Mouse (Mus musculus): ENCODE results near the gene 1700016C15Rik. TPM values are rescaled to one million over a fixed set of nuclear protein-coding genes. Genes with fewer than 3 reads are reported as not detected.

The 1700016C15Rik gene
- polyA plus RNA-seq, 1 experiment from 2014 or later = not detected

GRCm38 (mm10) chr1:177713635-177714396, 15.8 kb upstream of the 1700016C15Rik start:
- H3K36me3 ChIP-seq (ENCODE audit: control insufficient read depth, insufficient read depth, low read length) = no peaks in the 10 kb centered on the region
- H3K9ac ChIP-seq (replicated peaks; ENCODE audit: low read depth, low read length) = no peak overlapping the region
- no peaks in the 10 kb centered on the region for H3K27me3 ChIP-seq (ENCODE audit: control insufficient read depth, insufficient read depth, low read length)
- no peaks in the 10 kb centered on the region for H3K4me1 ChIP-seq (ENCODE audit: control insufficient read depth, insufficient read depth, low read length)
- H3K27ac ChIP-seq (ENCODE audit: low read depth, low read length) = no peak overlapping the region
- H3K4me2 ChIP-seq (ENCODE audit: low read depth, low read length) = no peak overlapping the region
- no peak for ATAC-seq (ENCODE audit: low read depth)
- 0 out of 2 replicates have a peak, but pooled peaks cover 2% of the 10 kb centered on the region for H3K9me3 ChIP-seq (ENCODE audit: control insufficient read depth, low read length)
- WGBS = 91% methylated on average over 3 of the region's 3 CpGs
- H3K4me3 ChIP-seq (ENCODE audit: low read depth, low read length) = no peak overlapping the region

GRCm38 (mm10) chr1:177714397-177715012, 15.1 kb upstream of the 1700016C15Rik start:
- Histone ChIP-seq H3K27ac (ENCODE audit: low read depth, low read length) (no peak overlapping the region), H3K4me3 (ENCODE audit: low read depth, low read length) (no peak overlapping the region), H3K9me3 (ENCODE audit: control insufficient read depth, low read length) (0 out of 2 replicates have a peak, but pooled peaks cover 2% of the 10 kb centered on the region), H3K27me3 (ENCODE audit: control insufficient read depth, insufficient read depth, low read length) (no peaks in the 10 kb centered on the region), H3K4me1 (ENCODE audit: control insufficient read depth, insufficient read depth, low read length) (no peaks in the 10 kb centered on the region), H3K36me3 (ENCODE audit: control insufficient read depth, insufficient read depth, low read length) (no peaks in the 10 kb centered on the region), H3K4me2 (ENCODE audit: low read depth, low read length) (no peak overlapping the region), H3K9ac (replicated peaks; ENCODE audit: low read depth, low read length) (no peak overlapping the region)
- WGBS = 94% methylated on average over 5 of the region's 5 CpGs
- ATAC-seq (ENCODE audit: low read depth) = no peak

- 85% methylated on average over 3 of the region's 3 CpGs for WGBS
- Histone ChIP-seq H3K27me3 (ENCODE audit: control insufficient read depth, insufficient read depth, low read length) (no peaks in the 10 kb centered on the region), H3K9me3 (ENCODE audit: control insufficient read depth, low read length) (no peaks in the 10 kb centered on the region), H3K4me3 (ENCODE audit: low read depth, low read length) (no peak overlapping the region), H3K4me1 (ENCODE audit: control insufficient read depth, insufficient read depth, low read length) (no peaks in the 10 kb centered on the region), H3K9ac (replicated peaks; ENCODE audit: low read depth, low read length) (no peak overlapping the region), H3K4me2 (ENCODE audit: low read depth, low read length) (no peak overlapping the region), H3K27ac (ENCODE audit: low read depth, low read length) (no peak overlapping the region), H3K36me3 (ENCODE audit: control insufficient read depth, insufficient read depth, low read length) (no peaks in the 10 kb centered on the region)
- no peak for ATAC-seq (ENCODE audit: low read depth)
These were observed 13.2 kb upstream of the 1700016C15Rik start for GRCm38 (mm10) chr1:177716448-177716847.

GRCm38 (mm10) chr1:177717057-177717835, 12.4 kb upstream of the 1700016C15Rik start:
- Histone ChIP-seq H3K27me3 (ENCODE audit: control insufficient read depth, insufficient read depth, low read length) (no peaks in the 10 kb centered on the region), H3K9ac (replicated peaks; ENCODE audit: low read depth, low read length) (no peak overlapping the region), H3K4me2 (ENCODE audit: low read depth, low read length) (no peak overlapping the region), H3K4me1 (ENCODE audit: control insufficient read depth, insufficient read depth, low read length) (no peaks in the 10 kb centered on the region), H3K4me3 (ENCODE audit: low read depth, low read length) (no peak overlapping the region), H3K36me3 (ENCODE audit: control insufficient read depth, insufficient read depth, low read length) (no peaks in the 10 kb centered on the region), H3K27ac (ENCODE audit: low read depth, low read length) (no peak overlapping the region), H3K9me3 (ENCODE audit: control insufficient read depth, low read length) (no peaks in the 10 kb centered on the region)
- no peak for ATAC-seq (ENCODE audit: low read depth)
- WGBS = 76% methylated on average over 7 of the region's 7 CpGs

- Histone ChIP-seq H3K9ac (replicated peaks; ENCODE audit: low read depth, low read length) (no peak overlapping the region), H3K4me1 (ENCODE audit: control insufficient read depth, insufficient read depth, low read length) (no peaks in the 10 kb centered on the region), H3K27me3 (ENCODE audit: control insufficient read depth, insufficient read depth, low read length) (no peaks in the 10 kb centered on the region), H3K9me3 (ENCODE audit: control insufficient read depth, low read length) (no peaks in the 10 kb centered on the region), H3K27ac (ENCODE audit: low read depth, low read length) (no peak overlapping the region), H3K4me2 (ENCODE audit: low read depth, low read length) (no peak overlapping the region), H3K4me3 (ENCODE audit: low read depth, low read length) (no peak overlapping the region), H3K36me3 (ENCODE audit: control insufficient read depth, insufficient read depth, low read length) (no peaks in the 10 kb centered on the region)
- ATAC-seq (ENCODE audit: low read depth) = peak; percentile 34; the same call in 1 of the 2 replicates
- WGBS = 18% methylated on average over 11 of the region's 11 CpGs
These were observed 11.1 kb upstream of the 1700016C15Rik start for GRCm38 (mm10) chr1:177718340-177719028.

GRCm38 (mm10) chr1:177719029-177719427, 10.6 kb upstream of the 1700016C15Rik start:
- H3K9ac ChIP-seq (replicated peaks; ENCODE audit: low read depth, low read length) = no peak overlapping the region
- H3K36me3 ChIP-seq (ENCODE audit: control insufficient read depth, insufficient read depth, low read length) = no peaks in the 10 kb centered on the region
- no peaks in the 10 kb centered on the region for H3K9me3 ChIP-seq (ENCODE audit: control insufficient read depth, low read length)
- no peaks in the 10 kb centered on the region for H3K27me3 ChIP-seq (ENCODE audit: control insufficient read depth, insufficient read depth, low read length)
- H3K27ac ChIP-seq (ENCODE audit: low read depth, low read length) = no peak overlapping the region
- WGBS = 71% methylated on average over 3 of the region's 3 CpGs
- no peak overlapping the region for H3K4me3 ChIP-seq (ENCODE audit: low read depth, low read length)
- no peaks in the 10 kb centered on the region for H3K4me1 ChIP-seq (ENCODE audit: control insufficient read depth, insufficient read depth, low read length)
- peak; percentile 61; the same call in 1 of the 2 replicates for ATAC-seq (ENCODE audit: low read depth)
- H3K4me2 ChIP-seq (ENCODE audit: low read depth, low read length) = no peak overlapping the region

- 77% methylated on average over 4 of the region's 4 CpGs for WGBS
- Histone ChIP-seq H3K27me3 (ENCODE audit: control insufficient read depth, insufficient read depth, low read length) (no peaks in the 10 kb centered on the region), H3K4me2 (ENCODE audit: low read depth, low read length) (no peak overlapping the region), H3K27ac (ENCODE audit: low read depth, low read length) (no peak overlapping the region), H3K9me3 (ENCODE audit: control insufficient read depth, low read length) (no peaks in the 10 kb centered on the region), H3K9ac (replicated peaks; ENCODE audit: low read depth, low read length) (no peak overlapping the region), H3K36me3 (ENCODE audit: control insufficient read depth, insufficient read depth, low read length) (no peaks in the 10 kb centered on the region), H3K4me3 (ENCODE audit: low read depth, low read length) (no peak overlapping the region), H3K4me1 (ENCODE audit: control insufficient read depth, insufficient read depth, low read length) (no peaks in the 10 kb centered on the region)
- ATAC-seq (ENCODE audit: low read depth) = no peak
These were observed 5.8 kb upstream of the 1700016C15Rik start for GRCm38 (mm10) chr1:177723786-177724185.

GRCm38 (mm10) chr1:177726870-177727269, 2.7 kb upstream of the 1700016C15Rik start:
- H3K4me3 ChIP-seq (ENCODE audit: low read depth, low read length) = no peak overlapping the region
- no peak overlapping the region for H3K27ac ChIP-seq (ENCODE audit: low read depth, low read length)
- no peak for ATAC-seq (ENCODE audit: low read depth)
- H3K36me3 ChIP-seq (ENCODE audit: control insufficient read depth, insufficient read depth, low read length) = no peaks in the 10 kb centered on the region
- WGBS = 66% methylated on average over 5 of the region's 5 CpGs
- H3K4me2 ChIP-seq (ENCODE audit: low read depth, low read length) = no peak overlapping the region
- no peak overlapping the region for H3K9ac ChIP-seq (replicated peaks; ENCODE audit: low read depth, low read length)
- H3K27me3 ChIP-seq (ENCODE audit: control insufficient read depth, insufficient read depth, low read length) = no peaks in the 10 kb centered on the region
- H3K4me1 ChIP-seq (ENCODE audit: control insufficient read depth, insufficient read depth, low read length) = no peaks in the 10 kb centered on the region
- H3K9me3 ChIP-seq (ENCODE audit: control insufficient read depth, low read length) = no peaks in the 10 kb centered on the region
